Mouse (Mus musculus) gastrocnemius, postnatal 10 days (tissue): ENCODE measurements around the gene Mzt1. TPM values are rescaled to one million over a fixed set of nuclear protein-coding genes. Genes with fewer than 3 reads are reported as not detected.
"Not testable (repeated sequence)": the region's sequence is repeated elsewhere in the genome, so short reads cannot be mapped to it uniquely, and the experiment has no call there.

Source experiments
- DNase-seq: peaks from one replicate; pipeline ENCODE4 v3.0.0; 2021; ENCODE audit warnings: mixed read lengths
- long read RNA-seq, 2 experiments: library from polyadenylated mRNA; stranded (forward); transcript quantifications; one replicate each; pipeline ENCODE4 v2.0.0; 2021
- total RNA-seq, 2 experiments: library from RNA; stranded (reverse); gene quantifications; 2 replicates each; pipeline ENCODE4 v1.2.3; 2021

Mzt1 gene
- total RNA-seq = 10 to 100 TPM; 22.5 to 26.6 TPM
- long read RNA-seq, experiment 1, transcript Mzt1-201 (3 exons, 2,240 nt) = major isoform, 37 of 38 reads
- long read RNA-seq, experiment 1, partial matches to known transcripts = 0 of 38 reads
- long read RNA-seq, experiment 1, other reads (novel, unspliced or antisense) = 1 of 38 reads
- long read RNA-seq, experiment 2, transcript Mzt1-201 (3 exons, 2,240 nt) = major isoform, 51 of 52 reads
- long read RNA-seq, experiment 2, partial matches to known transcripts = 0 of 52 reads
- long read RNA-seq, experiment 2, other reads (novel, unspliced or antisense) = 1 of 52 reads

DNA sequence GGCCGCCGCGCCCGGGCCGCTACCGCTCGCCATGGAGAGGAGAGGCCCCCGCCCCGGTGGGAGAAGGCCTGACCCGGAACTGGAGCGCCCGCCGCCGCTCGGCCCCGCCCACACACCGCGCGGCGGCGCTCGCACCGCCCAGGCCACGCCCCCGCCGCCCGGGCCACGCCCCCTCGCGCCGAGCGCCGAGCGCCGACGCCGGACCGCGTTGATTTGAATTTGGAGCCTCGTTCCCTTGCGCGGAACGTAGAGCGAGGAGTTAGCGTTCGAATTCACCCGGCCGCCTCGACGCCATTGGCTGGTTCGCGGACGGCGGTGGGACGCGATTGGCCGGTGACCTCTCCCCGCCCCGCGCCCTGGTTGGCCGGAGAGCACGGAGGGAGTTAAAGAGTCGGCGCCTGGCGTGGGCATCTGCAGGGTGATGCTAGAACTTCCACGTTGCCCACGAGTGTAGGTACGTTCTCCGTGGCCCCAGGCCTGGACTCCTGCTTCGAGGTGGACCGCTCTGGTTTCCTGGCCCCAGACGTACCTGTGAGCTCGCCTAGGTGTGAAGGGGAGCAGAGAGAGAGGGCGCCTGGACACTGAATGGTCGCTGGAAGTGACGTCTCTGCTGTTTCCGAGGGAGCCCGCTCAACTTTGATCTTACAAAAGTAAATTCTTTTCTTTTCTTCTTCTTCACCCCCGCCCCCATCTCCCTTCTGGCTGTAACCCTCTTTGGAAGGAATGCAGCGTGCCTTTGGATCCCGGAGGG is at the start of gene Mzt1, which contains the start of gene Bora:
Gene Mzt1, minus strand, starts transcription at position 104 of the 751 bp plus-strand sequence.
Gene Bora, plus strand, starts transcription at position 192 of the 751 bp plus-strand sequence.
- peak; percentile 90 for DNase-seq

- DNase-seq = no peak
Observed at GRCm38 (mm10) chr14:99088947-99089346, 43.0 kb upstream of the Mzt1 start.

GRCm38 (mm10) chr14:99071146-99071545 is 25.2 kb upstream of the Mzt1 start:
- no peak for DNase-seq

DNA sequence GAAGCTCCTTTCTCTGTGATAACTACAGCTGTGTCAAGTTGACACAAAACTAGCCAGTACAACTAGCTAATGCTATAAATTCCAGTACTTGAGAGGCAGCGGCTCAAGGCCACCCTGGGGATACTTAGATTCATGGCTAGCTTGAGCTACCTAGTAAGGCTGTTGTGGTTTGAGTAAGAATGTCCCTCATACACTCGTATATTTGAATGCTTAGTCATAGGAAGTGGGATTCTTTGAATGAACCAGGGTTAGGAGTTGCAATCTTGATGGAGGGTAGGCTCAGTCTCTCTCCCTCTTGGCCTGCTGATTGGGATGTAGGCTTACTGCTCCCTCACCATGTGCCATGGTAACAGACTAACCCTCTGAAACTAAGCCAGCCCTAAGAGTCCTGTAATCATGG is 17.2 kb upstream of the Mzt1 start:
- no peak for DNase-seq

GRCm38 (mm10) chr14:99060616-99061015 is 14.7 kb upstream of the Mzt1 start:
- no peak for DNase-seq

GRCm38 (mm10) chr14:99058959-99059586 is 13.1 kb upstream of the Mzt1 start:
- DNase-seq = no peak

GRCm38 (mm10) chr14:99046782-99047181 is 848 bp upstream of the Mzt1 start:
- no peak for DNase-seq

DNA sequence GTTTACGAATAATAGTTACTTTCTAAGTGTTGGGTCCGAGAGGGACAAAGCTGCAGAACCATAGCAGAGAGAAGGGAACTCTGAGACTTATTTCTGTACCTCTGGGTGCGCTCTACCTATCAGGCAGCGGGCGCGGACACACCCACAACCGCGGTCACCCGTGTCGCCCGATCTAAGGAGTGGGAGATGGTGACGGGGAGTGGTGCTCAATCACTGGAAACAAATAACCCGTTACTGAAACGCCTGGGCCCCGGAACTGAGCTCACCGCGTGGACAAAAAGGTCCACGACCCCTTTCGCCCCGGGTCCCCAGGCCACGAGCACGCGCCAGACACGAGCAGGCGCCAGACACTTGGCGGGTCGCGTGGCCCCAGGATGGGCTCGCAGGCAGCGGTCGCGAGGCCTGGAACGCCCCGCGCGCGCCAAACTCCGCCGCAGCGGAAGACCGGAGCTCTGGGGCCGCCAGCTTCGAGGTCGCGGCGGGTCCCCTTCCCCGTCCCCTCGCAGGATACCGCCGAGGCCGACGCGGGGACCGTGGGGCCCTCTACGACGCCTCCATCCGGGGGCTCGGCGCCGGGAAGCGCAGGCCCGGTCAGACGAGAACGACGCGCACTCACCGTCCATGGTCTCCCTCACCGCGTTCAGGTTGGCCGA is 430 bp downstream of the Mzt1 start:
- no peak for DNase-seq

- no peak for DNase-seq
Observed at GRCm38 (mm10) chr14:99044718-99045117, 1.2 kb downstream of the Mzt1 start.

DNA sequence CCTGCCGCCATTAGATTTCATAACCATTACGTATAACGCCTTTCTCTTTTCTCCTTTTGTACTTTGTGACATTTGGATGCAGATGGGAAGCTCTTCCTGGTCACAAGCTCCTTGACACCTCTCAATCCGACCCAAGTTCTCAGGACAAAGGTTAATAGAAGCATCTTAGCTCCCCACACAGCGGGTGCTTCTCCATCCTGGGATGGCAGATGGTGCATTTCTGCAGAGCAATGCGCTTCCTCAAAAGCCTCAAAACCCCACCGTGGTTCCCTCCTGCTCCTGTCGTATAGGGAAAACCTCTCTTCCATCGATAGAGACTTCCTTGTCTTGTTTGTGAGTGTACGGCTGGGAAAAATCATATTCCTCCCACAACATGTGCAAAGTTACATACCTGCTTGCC is 1.8 kb downstream of the Mzt1 start:
- no peak for DNase-seq

DNA sequence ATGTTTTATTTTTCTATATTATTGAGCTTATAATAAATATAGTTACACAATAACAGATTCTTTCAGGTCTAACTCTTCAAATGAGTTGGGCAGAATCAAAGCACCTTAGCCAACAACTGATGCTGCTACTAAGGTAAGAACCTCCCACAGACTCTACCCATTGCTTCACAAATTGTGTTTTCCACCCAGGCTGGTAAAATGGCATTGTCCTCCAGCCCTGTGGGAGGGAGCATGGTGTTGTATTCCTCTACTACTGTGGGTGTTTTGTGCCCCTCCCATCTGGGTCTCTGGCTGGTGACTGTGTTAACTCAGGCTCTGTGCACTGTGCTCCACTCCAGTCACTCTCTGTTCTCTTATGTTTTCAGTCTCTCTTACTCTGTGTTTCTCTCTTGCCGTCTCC is 2.4 kb downstream of the Mzt1 start:
- no peak for DNase-seq

DNA sequence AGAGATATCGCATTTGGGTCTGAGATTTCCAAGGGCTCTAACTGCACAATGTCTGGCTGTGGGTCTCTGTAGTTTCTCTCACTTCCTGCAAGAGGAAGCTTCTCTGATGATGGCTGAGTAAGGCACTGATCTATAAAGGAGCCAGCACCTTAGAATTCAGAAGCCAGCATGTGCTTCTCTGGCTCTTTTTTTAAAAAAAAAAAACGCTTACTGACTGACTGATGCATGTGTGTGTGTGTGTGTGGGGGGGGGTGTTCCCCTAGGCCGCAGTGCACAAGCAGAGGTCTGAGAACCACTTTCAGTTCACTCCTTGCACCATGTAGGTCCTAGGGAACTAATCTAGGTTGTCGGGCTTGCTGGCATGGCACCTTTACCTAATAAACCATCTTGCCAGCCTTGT is 4.5 kb downstream of the Mzt1 start:
- DNase-seq = no peak

DNA sequence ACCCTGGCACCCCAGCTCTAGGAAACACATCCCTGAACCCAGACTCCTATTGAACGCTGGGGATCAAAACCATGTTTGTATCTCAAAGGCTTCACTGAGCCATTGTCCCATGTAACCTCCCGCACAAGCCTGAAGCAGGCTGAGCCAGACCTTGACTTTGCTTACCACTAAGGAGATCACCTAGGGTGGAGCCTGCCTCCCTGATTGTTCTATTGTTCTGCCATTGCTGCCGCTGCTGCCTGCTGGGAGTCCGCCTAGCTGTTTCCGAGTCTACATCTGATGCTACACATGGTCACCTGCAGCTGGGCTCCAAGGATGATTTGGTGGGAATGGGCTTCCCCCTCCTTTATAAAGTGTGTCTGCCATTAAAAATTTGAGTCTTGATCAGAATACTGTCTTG is 6.6 kb downstream of the Mzt1 start:
- not testable (repeated sequence) for DNase-seq

DNA sequence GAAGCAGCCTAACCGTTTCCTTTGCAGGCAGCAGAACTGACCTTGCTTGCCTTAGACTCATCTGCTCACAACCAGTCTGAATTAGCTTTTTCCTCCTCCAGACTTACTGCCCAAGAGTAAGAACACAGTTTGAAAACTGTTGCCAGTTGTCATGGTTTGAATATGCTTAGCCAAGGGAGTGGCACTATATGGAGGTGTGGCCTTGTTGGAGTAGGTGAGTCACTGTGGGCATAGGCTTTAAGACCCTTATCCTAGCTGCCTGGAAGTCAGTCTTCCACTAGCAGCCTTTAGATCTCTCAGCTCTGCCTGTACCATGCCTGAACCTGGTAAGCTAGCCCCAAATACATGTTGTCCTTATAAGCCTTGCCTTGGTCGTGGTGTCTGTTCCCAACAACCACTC is 8.2 kb downstream of the Mzt1 start:
- DNase-seq = no peak

DNA sequence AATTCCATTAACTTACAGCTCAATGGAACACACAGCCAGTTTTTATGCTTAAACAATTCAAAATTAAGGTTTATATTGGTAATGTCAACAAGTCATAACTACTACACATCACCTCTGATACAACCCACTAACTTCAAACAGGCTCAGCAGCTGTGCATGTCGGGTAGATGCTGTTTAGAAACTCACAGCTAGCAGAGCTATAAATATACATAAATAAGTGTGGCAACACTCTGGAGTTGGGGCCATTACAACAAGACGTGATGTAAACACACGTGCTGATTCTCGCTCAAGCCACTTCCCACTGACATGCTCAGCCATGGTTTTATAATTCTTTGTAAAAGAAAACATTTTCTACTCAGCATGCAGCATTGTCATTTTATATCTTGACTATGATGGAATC is 9.9 kb downstream of the Mzt1 start:
- no peak for DNase-seq

DNA sequence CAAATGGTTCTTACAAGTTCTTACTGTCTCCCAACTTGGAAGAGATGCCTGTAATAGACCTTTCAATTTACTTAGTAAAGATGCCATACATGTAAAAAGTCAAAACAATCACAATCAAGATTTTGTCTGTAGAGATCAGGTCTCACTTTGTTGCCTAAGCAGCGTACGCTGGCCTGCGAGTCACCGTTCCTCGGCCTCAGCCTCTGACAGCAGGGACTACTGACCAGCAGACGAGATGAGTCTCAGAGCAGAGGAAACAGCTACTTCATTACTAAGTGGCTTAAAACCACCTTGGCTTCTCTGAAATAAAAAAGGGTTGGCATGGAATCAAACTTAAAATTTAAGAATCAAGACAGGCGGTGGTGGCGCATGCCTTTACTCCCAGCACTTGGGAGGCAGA is 11.1 kb downstream of the Mzt1 start:
- DNase-seq = not testable (repeated sequence)

DNA sequence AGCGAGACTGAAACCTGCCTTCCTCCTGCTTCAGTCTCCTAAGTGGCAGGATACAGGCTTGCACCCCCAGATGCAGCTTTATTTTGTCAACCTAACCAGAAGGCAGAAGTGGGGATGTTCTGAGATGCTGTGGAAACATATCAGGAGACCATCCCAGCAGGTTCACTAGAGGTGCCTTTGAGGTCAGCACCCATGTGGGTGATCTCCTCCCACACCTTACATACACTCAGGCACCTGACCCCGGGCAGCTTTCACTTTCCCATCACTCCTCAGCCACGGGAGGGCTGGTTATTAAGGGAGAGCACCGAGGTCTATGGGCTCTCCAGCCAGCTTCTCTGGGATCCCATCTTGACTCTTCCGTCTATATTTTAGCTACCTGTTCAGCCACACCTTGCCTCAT is 13.3 kb downstream of the Mzt1 start:
- no peak for DNase-seq

DNA sequence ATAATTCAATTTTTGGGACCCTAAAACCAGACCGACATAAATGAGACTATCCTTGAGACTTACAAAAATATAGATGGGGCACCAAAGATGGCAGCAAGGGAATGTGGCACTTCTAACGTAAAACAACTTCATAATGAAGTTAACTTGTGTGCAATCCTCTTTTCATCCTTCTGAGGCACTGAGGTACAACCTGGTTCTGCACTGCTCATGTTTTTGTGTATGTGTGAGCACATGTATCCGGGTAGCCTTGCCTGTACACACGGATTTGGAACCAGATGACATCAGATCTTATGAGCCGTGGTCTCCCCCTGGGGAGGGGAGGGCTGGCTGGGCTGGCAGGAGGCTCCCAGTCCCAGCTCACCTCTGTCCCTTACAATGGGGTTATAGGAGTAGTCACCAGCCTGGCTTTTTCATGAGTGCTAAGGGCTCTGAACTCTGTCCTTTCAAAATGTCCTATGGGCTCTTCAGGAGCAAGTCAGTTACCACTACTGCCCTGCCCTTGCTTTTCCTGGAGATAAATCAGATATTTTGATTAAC is 14.5 kb downstream of the Mzt1 start:
- no peak for DNase-seq

DNA sequence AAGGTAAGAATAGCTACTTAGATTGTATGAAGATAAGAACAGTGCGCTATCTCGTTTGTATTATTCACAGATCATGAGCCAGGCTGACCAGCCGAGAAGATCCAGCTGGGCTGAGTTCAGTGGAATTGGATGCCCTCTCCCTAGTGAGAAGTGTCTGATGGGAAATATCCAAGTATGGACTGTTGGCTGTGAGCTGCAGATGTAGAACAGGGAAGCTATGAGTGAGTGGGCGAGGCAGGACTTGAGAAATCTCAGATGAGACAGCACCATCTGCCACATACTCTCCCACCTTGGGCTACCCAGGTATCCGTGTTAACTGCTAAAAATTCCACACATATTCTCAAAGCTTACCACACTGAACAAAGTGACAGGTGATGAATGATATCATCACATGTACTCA is 15.9 kb downstream of the Mzt1 start:
- DNase-seq = no peak

DNA sequence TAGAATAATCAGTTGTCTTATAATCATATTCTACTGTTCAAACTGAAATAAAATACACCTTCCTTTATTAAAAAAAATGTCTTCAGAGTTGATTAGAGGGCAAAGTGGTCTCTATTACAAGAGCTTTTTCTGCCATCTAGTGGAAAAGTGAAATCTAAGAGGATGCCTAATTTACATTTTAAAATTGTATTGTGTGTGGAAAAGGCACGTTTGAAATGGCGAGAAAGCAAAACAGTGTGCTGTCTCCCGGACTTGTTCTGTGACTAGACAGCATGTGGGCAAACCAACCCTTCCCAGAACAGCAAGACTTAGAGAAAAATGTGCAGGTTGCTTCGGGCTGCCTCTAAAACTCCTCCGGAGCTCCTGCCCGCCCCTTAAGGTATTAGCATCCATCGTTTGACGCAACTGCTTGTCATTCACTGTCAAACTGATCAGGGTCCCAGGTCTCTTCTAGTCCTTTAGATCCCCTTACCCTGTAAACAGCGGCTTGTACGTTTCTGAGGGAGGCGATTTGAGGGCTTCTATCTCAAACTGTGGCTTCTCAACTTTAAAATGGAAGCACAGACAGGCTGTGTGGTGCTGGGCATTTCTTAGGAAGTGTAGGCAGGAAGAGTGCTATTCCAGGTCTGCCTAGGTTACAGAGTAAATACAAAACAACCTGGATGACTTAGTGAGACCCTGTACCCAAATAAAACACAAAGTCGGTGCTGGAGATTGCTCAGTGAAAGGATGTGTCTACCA is 23.4 kb downstream of the Mzt1 start:
- no peak for DNase-seq

GRCm38 (mm10) chr14:99019136-99019808 is 26.7 kb downstream of the Mzt1 start:
- no peak for DNase-seq
